Mouse (Mus musculus) A20 (cell line): ENCODE measurements around the gene Fgf3.

ENCODE experiments used
- DNase-seq: peaks from one replicate; pipeline ENCODE4 v3.0.0-alpha.2; 2011; ENCODE audit warnings: low read depth, low spot score

Gene Fgf3

DNA sequence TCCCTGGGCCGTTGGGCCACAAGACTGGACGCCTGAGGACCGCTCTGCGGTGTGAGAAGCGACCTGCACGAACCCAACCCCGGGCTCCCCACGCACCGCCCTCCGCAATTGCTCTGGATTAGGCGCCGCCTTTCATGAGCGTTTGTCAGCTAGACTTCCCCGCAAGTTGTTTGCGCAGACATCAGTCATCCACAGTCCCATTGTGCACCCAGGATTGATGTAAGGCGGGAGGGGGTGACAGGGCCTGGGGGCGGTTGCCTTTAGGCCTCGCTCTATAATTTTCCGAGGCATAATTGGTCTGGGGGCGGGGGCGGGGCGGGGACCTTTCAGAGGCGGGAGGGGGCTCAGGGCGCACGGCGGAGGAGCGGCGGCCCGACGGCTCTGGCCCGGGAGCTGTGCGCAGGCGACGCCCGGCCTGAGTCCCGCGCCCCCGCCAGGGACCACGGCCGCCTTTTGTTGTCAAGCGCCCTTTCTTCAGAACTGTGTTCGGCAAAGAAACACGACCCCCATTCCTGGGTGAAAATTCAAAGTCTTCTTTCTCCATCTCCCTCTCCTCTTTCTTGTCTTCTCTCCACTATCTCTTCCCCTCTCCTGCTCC lies at the start of gene Fgf3:
Gene Fgf3, plus strand, starts transcription at position 193 of the 598 bp plus-strand sequence.
- no peak for DNase-seq

GRCm38 (mm10) chr7:144788631-144789030 lies 49.3 kb upstream of the Fgf3 start:
- DNase-seq, result no peak

DNA sequence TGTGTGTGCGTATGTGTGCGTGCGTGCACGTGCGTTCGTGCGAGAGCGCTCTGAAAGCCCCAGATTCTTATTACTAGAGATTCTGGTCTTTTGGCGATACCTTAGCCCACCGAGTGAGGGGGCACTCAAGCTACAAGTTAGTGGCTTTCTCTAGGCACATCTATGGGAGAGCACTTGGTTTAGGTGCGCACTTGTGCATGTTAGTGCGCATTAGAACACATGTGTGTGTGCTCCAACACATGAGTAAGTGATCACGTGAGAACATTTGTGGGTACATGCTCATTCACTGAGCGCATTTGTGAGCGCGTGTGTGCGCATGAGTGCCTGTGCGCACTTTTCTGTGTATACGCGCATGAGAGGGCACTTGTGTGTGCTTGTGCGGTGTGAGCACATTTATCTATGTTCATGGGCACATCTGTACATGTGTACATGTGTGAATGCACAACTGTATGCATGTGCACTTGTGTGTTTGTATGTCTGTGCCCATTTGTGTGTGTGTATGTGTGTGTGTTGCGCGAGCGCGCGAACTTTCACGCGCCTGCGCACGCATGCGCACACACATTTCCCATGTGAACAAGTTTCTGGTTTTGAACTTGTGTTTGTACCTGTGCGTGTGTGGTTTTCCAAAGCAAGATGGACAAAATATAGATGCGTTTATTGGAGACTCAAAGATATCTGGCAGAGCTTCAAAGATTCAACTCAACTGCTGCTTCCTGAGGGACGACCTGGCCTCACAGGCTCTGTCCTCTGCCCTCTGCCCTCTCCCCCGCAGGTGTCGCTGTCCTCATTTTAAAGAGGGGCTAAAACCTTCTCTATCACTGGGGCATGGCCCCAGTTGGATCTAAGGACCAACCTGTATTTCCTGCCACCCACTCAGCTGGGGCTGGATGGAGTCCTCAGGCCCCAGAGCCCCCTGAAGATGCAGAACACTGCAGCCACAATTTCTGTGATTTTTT lies 48.0 kb upstream of the Fgf3 start:
- DNase-seq, result no peak

DNA sequence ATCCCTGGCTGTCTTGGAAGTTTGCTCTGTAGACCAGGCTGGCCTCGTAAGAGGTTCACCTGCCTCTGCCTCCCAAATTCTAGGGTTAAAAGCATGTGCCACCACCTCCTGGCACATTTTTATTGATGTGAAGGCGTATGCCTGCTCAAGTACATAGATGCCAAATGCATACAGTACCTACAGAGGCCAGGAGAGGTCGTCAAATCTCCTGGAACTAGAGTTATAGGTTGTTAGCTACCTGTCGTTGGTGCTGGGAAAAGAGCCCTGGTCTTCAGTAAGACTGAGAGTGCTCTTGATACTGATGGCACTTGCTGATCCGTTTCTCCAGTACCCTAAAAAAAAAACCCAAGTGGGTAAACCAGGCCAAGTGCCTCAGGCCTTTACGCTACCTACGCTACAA lies 46.5 kb upstream of the Fgf3 start:
- no peak for DNase-seq

- DNase-seq, result peak; percentile 10
Observed at GRCm38 (mm10) chr7:144793296-144793695, 44.6 kb upstream of the Fgf3 start.

DNA sequence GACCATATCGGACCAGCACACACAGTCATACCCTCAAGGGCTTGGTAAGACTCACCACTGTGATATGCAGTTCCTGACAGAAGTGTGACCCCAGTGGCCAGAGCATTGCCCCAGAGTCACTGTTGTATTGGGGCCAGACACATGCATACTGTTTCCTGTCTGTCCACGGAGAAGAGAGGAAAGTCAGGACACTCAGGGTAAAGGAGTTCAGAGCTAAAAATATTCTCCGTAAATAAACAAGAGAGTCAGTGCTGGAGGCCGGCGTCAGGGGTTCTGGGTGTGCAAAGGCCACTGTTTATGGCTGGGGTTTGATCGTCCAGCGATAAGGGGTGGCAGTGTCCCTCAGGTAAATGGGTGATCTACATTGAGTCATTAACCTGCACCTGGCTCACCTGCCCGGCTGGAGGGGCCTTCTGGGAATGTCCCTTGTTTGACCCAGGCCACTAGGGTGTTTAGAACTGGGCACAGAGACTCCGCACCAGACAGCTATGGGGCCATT lies 41.9 kb upstream of the Fgf3 start:
- DNase-seq, result no peak

DNA sequence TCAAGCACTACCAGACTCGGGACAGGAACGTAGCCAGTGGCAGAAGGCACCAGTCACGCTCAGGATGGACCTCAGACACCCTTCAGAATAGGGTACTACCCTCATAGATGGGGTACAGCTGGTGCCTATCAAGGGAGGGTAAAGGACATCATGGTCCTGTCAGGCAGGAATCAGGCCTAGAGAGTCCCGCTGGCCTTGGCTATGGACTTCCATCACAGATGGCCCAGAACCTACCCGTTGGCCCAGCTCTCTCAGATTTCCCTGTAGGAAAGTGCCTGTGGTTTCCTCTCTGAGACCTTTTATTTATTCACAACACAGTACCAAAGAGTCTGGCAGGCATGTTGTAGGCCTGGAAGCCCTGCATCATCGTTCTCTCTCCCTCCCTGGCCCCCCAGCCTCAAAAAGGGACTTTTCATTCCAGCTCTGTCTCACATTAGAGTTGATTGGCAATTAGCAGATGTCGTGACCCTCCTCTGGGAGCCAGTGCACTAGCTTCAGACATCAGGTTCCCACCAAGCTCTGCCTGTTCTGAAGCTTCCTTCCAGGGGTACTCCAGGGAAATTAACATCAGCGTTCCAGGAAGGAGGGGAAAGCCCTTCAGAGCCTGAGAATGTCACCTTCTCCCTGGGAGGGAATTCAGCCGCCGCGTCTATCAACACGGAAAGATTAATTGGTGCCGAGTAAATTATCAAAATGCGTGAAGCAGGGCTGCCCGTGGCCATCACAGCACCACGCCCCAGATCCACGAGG lies 40.7 kb upstream of the Fgf3 start:
- no peak for DNase-seq

DNA sequence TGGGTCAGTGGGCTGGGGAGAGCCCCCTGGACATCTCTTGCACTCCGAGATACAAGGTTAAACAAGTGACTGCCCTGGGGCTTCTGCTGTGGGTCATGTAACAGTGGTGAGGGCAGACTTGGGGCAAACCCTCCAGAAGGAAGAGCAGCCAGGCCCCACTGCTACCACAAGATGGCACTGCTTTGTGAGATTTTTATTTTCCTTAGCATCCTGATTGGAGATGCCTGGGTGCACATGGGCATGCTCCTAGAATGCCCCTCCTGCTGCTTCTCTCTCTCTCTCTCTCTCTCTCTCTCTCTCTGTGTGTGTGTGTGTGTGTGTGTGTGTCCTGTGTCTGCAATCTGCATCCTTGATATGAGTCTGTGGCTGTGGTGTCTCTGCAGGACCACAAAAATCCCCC lies 39.4 kb upstream of the Fgf3 start:
- DNase-seq, result peak; percentile 4

DNA sequence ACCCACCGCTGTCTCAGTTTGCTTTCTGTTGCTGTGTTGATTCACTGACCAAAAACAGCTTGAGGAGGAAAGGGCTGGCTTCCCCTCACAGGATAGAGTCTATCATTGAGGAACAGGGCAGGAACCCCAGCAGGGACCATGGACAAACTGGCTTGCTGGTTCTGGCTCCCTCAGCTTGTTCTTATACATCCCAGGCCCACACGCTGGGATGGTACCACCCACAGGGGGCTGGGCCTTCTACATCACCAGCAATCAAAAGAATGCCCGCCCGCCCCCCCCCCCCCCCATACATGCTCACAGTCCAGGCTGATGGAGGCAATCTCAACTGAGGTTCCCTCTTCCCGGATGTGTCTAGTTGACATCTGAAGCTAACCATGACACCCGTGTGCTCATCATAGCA lies 30.8 kb upstream of the Fgf3 start:
- DNase-seq, result no peak

DNA sequence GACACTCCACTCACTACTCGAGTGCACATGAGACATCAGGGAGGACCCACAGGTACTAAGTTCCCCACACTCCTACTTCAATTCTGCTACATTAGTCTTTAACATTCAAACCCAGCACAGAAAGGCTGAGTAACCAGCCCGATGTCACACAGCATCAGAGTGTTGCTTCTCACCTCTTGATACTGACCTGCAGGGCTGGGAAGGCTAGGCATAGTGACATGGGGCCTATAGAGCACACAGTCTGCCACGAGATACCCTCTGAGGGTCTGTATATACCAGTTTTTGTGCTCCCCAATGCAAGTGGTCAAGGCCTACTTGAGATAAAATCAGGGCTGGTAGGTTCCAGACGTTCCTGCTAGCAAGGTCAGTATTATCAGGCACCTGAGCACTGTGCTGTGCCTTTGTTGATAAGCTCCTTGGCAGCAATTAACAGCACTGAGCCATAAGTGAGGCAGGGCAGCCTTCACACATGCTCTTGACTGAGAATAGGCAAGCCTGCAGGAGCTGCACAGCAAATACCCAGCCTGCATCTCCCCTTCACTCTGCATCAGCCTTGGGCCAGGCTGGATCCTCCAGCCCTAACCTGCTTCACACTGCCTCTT lies 29.8 kb upstream of the Fgf3 start:
- no peak for DNase-seq

DNA sequence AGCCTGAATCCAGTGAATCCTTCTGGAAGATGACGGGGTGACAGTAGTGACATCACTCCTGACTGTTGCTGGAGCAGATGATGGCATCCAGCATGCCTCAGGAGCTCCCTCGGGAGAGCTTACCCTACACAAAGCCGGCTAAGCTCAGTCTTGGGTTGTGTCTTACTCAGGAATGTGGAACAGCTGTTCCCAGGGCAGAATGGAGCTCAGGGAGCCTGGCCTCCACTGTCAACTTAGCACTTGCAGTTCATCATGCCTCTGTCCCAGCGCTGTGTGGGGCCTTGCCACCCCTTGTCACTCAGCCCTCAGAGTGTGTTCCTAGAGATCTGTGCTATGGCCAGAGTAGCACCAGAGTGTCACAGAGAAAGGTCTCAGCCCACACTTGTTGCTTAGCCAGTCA lies 26.4 kb upstream of the Fgf3 start:
- no peak for DNase-seq

DNA sequence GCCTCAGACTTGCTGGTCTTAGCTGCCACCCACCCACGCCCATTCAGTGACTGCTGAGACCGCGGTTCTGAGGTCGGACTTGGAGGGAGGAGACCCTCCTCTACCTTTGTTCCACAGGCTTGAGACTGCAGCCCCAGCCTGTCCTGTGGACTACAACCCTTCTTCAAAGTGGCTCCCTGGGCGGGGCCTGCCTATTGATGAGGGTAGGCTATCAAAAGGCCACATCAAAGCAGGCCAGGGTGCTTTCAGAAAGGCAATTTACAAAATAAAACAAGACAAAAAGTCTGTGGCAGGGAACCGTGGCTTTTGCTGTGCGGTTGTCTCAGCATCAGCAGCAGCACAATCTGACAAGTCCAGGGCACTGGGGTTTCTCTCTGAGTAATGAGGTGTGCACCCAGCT lies 16.0 kb upstream of the Fgf3 start:
- no peak for DNase-seq

DNA sequence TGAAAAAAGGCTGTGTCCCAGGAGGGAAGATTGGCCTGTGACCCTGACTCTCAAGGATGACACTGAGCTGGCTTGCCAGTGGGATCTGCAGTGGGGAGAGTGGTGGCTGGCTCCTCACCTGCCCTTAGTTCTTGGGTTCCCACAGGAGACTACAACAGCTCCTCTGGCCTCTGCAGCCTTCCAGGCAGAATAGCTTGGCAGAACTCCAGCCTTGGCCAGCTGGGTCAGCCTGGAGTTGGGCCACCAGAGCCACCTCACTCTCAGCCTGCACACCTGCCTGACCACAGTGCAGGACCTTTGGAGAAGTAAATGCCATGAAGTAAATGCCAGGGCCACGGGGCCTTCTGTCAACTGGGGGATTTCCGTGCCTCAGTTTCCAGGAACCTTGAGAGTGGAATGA lies 13.9 kb upstream of the Fgf3 start:
- DNase-seq, result no peak

GRCm38 (mm10) chr7:144828369-144828768 lies 9.5 kb upstream of the Fgf3 start:
- no peak for DNase-seq

DNA sequence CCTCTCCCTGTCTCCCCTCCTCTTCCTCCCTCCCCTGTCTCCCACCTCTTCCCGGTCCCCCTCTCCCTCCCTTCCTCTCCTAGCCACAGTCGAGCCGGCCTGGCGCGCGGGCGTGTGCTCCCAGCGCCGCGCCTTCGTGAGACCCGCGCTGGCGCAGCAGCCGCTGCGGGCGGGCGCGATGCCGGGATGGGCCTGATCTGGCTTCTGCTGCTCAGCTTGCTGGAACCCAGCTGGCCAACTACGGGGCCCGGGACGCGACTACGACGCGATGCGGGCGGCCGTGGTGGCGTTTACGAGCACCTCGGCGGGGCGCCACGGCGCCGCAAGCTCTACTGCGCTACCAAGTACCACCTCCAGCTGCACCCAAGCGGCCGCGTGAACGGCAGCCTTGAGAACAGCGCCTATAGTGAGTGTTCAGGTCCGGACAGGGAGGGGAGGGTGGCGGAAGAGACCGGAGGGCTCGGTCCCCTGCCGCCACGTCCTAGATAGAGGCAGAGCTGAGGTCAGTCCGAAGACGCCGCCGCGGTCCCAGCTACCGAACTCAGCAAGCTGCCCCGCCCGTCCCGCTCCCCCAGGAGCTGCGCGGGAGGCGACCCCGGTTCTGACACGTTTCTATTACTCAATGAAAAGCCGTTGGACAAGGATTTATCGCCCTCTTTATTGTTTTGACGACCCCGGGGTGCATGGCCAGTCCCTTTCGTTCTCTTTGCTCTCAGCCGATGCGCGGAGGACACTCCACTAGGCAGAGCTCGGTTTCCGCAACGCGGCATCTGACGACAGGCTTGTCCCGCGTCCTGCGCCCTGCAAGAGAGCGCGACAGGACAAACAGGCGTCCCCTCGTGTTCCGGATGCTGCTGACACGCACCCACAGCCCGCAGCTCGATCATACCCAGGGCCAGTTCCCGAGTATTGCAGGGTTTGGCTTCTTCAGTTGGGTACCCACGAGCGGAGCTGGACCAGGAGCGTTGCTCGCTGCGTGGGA lies 930 bp downstream of the Fgf3 start:
- no peak for DNase-seq

DNA sequence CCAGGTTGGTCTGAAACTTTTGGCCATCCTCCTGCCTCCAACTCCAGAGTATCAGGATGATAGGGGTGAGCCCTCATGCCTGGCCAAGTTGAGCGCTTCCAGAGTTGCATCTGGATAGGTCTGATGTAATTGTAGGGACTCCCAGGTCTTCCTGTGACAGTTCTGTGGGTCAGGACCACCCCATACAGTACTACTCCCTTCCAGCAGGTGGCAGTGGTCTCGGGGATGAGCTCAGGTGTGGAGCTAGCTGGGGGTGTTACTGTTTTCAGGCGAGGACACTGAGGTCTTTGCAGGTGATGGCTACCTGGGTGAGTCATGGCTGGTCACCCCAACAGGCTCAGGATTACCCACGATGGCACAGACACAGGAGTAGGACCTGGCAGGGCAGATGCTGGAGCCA lies 8.3 kb downstream of the Fgf3 start:
- DNase-seq, result peak; percentile 38

- DNase-seq, result no peak
Observed at GRCm38 (mm10) chr7:144847067-144847466, 9.2 kb downstream of the Fgf3 start, which contains the start of gene Fgf4. Gene Fgf4 (plus strand): TSS chr7:144847367.

DNA sequence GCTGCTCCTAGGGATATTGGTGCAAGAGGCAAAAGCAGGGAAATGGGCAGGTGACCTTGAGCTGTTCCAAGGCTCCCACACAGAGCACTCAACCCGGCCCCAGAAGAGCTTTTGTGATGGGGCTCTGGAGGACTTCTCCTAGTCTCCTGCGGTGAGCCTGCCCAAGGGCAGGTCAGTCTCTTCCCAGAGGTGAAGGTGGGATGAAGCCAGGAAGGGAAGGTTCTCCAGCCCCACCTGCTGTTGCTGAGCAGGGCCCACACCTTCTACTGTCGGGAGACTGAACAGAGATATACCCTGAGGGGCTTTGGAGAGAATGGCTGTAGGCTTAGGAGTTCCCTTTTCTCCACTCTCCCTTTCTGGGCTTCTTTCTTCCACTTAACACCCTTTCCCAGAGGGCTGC lies 13.4 kb downstream of the Fgf3 start:
- DNase-seq, result no peak

DNA sequence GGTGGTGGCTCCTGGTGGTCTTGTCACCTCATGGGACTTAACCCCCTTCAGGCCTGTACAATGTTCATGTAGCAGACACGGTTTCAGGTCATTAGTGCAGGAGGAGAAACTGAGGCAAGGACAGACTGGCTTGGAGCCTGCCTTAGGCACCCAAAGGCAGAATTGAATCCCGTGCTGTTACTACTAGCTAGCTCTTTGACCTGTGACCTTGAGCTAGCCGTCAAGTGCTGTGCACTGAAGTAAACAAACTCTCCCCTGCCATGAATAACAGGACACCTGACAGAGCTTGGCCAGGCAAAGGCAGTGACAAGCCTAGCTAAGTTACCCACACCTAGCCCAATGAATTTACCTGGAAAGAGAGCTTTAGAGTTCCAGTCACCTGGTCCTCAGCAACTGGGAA lies 17.1 kb downstream of the Fgf3 start:
- no peak for DNase-seq

DNA sequence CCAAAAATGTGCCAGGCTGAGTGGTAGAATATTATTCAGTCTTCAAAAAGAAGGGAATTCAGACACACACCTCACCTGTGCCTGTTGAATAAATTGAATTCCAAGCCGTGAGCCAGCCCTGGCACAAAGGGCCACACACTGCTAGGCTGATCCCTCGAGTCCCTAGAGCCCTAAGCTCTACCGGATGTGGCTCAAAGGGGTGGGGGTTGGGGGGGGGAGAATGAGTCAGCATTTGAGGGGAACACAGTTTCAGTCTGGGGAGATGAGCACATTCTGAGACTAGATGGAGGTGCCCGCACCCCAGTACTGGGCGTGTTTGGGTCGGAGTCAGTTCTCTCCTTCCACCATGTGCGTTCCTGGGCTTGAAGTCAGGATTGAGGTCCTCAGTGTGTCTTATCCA lies 19.3 kb downstream of the Fgf3 start:
- DNase-seq, result peak; percentile 7
